ENCODE assay signal across 23 mouse cellular contexts in the genomic region with DNA sequence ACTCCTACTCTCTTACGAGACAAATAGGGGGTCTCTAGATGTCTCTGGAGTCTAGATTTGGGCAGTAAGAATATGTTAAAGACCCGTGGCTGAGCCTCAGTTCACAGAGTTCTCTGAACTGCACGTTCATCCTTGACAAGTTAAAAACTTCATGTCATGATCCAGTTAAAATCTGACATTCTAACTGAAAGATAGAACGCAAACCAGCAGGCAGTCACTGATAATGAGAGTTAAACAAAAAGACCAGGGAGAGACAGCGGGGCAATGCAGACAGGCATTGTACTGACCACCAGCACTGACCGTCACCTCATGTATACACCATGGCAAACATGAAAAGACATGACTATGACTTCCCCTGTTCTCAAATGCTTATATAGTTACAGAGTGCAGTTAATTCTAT. TPM values are rescaled to one million over a fixed set of nuclear protein-coding genes. Genes with fewer than 3 reads are reported as not detected.
A peak's percentile ranks its signal among the peaks of the same experiment; 100 is the strongest.
DNase-seq lines count a peak whose midpoint lies in the region; ATAC-seq and TF ChIP-seq lines count a peak whose summit lies in the region.
"Had no signal": no experiment of that assay in that cellular context is flagged by ENCODE, and none has a peak within 500 bp of the region (broad histone marks: within the 10 kb centered on the region; RNA-seq: fewer than 3 reads in every experiment).

No protein-coding gene starts in this region.

- DNase-seq in heart, embryonic 10.5 days (ENCODE audit: low spot score): no peak
- DNase-seq in heart, adult 9 months (ENCODE audit: low spot score in 2 of 2): no peak
- no peak for DNase-seq in kidney, postnatal 0 days (ENCODE audit: low spot score)
- no peak for DNase-seq in kidney, adult 9 months
- DNase-seq in liver, embryonic 13.5 days: no peak
- no peak for DNase-seq in right cerebral cortex, postnatal 4 days
- DNase-seq: adrenal gland, postnatal 25 days; cerebellum, adult 11-12 months; cerebellum, postnatal 10 days; gastrocnemius, postnatal 10 days; kidney, adult 2 months; kidney, postnatal 14 days; right cerebral cortex, postnatal 14 days; thymus, postnatal 14 days had no signal

- no peak for TF ChIP-seq CTCF in kidney, postnatal 0 days (IDR thresholded peaks at IDR 0.05; ENCODE audit: low read depth)

- WGBS in heart, embryonic 10.5 days: 36% methylated on average over 6 of the region's 6 CpGs
- 80% methylated on average over 6 of the region's 6 CpGs for WGBS in kidney, postnatal 0 days
- 37% methylated on average over 6 of the region's 6 CpGs for WGBS in liver, embryonic 13.5 days (ENCODE audit: insufficient replicate concordance)

- H3K36me3 ChIP-seq in heart, embryonic 10.5 days: peaks cover 23% of the 10 kb centered on the region
- no peaks in the 10 kb centered on the region for H3K36me3 ChIP-seq in kidney, postnatal 0 days (ENCODE audit: insufficient read depth, low read length)
- peaks cover 29% of the 10 kb centered on the region for H3K36me3 ChIP-seq in liver, embryonic 13.5 days
- H3K36me3 ChIP-seq: embryonic facial prominence, embryonic 10.5 days; forebrain, embryonic 15.5 days; limb, embryonic 10.5 days; midbrain, embryonic 12.5 days had no signal

- no peak for ATAC-seq in kidney, postnatal 0 days (replicated peaks; ENCODE audit: low FRiP score, low read depth)
- 0 out of 2 replicates have a peak, but pooled peaks have one; percentile 40 for ATAC-seq in liver, embryonic 13.5 days (ENCODE audit: low read depth)
- peak; percentile 26; the same call in 1 of the 2 replicates for ATAC-seq in megakaryocyte-erythroid progenitor cell, adult 5-6 weeks (replicated peaks; ENCODE audit: low FRiP score, low TSS enrichment, poor library complexity, severe bottlenecking)
- ATAC-seq in inflammation-experienced regulatory T-cells, adult 6 months: no peak
- ATAC-seq: CD4-positive, CD25-positive, alpha-beta regulatory T cell, adult 4 months; forebrain, embryonic 15.5 days; lung, postnatal 0 days had no signal

- H3K27me3 ChIP-seq in heart, embryonic 10.5 days (ENCODE audit: insufficient read depth, poor library complexity, severe bottlenecking): no peaks in the 10 kb centered on the region
- no peaks in the 10 kb centered on the region for H3K27me3 ChIP-seq in kidney, postnatal 0 days (ENCODE audit: insufficient read depth, low read length)
- H3K27me3 ChIP-seq in liver, embryonic 13.5 days: no peaks in the 10 kb centered on the region
- H3K27me3 ChIP-seq: forebrain, embryonic 15.5 days; midbrain, embryonic 12.5 days had no signal

- peak overlapping the region; percentile 97 for H3K27ac ChIP-seq in heart, embryonic 10.5 days
- H3K27ac ChIP-seq in kidney, postnatal 0 days: peak overlapping the region; percentile 19; the same call in 1 of the 2 replicates
- peak overlapping the region; percentile 16 for H3K27ac ChIP-seq in liver, embryonic 13.5 days
- H3K27ac ChIP-seq: embryonic facial prominence, embryonic 10.5 days; forebrain, embryonic 15.5 days; hindbrain, embryonic 14.5 days; limb, embryonic 10.5 days; midbrain, embryonic 12.5 days had no signal

- no peak overlapping the region for H3K4me2 ChIP-seq in kidney, postnatal 0 days (ENCODE audit: low read length)
- no peak overlapping the region for H3K4me2 ChIP-seq in liver, embryonic 13.5 days
- H3K4me2 ChIP-seq: forebrain, embryonic 15.5 days; hindbrain, embryonic 14.5 days; midbrain, embryonic 12.5 days had no signal

- H3K9ac ChIP-seq in kidney, postnatal 0 days (ENCODE audit: low read depth, low read length): no peak overlapping the region
- H3K9ac ChIP-seq in liver, embryonic 13.5 days: no peak overlapping the region
- H3K9ac ChIP-seq: forebrain, embryonic 15.5 days; hindbrain, embryonic 14.5 days; midbrain, embryonic 12.5 days had no signal

- peak overlapping the region; percentile 68 for H3K4me3 ChIP-seq in heart, embryonic 10.5 days
- no peak overlapping the region for H3K4me3 ChIP-seq in kidney, postnatal 0 days (replicated peaks; ENCODE audit: low read depth, low read length)
- no peak overlapping the region for H3K4me3 ChIP-seq in liver, embryonic 13.5 days (replicated peaks)
- H3K4me3 ChIP-seq: embryonic facial prominence, embryonic 10.5 days; forebrain, embryonic 15.5 days; limb, embryonic 10.5 days; midbrain, embryonic 12.5 days had no signal

- H3K9me3 ChIP-seq in heart, embryonic 10.5 days: no peaks in the 10 kb centered on the region
- H3K9me3 ChIP-seq in kidney, postnatal 0 days (replicated peaks; ENCODE audit: low read length): no peaks in the 10 kb centered on the region
- no peaks in the 10 kb centered on the region for H3K9me3 ChIP-seq in liver, embryonic 13.5 days (replicated peaks)
- H3K9me3 ChIP-seq: embryonic facial prominence, embryonic 10.5 days; forebrain, embryonic 15.5 days; limb, embryonic 10.5 days; midbrain, embryonic 12.5 days had no signal

- peaks cover 55% of the 10 kb centered on the region for H3K4me1 ChIP-seq in heart, embryonic 10.5 days
- H3K4me1 ChIP-seq in kidney, postnatal 0 days (replicated peaks; ENCODE audit: insufficient read depth, low read length): peaks cover 12% of the 10 kb centered on the region
- peaks cover 54% of the 10 kb centered on the region for H3K4me1 ChIP-seq in liver, embryonic 13.5 days (replicated peaks)
- H3K4me1 ChIP-seq: forebrain, embryonic 15.5 days had no signal

RNA-seq across cellular contexts. Expression of gene Mylk3, which starts 22.7 kb away (rescaled TPM):
- 131 and 248 TPM in 2 replicates for polyA plus RNA-seq in heart, embryonic 10.5 days (2016; fragmentation: Nextera tagmentation; extraction: Ambion mirVana)
- polyA plus RNA-seq in kidney, postnatal 0 days (2015; fragmentation: Nextera tagmentation; extraction: Ambion mirVana): 2.4 TPM in 2 replicates
- polyA plus RNA-seq in liver, embryonic 13.5 days (2015; fragmentation: Nextera tagmentation; extraction: Ambion mirVana): 44.7 and 45.8 TPM in 2 replicates
- total RNA-seq in megakaryocyte-erythroid progenitor cell, adult 5-6 weeks (2014; fragmentation: Nextera tagmentation): 39.2 and 40.3 TPM in 2 replicates
- 24.3 and 31.6 TPM in 2 replicates for total RNA-seq in megakaryocyte-erythroid progenitor cell, adult 5-6 weeks (2017)
- not detected for polyA plus RNA-seq in inflammation-experienced regulatory T-cells, adult 6 months (2017; shearing (Covaris generic))
- polyA plus RNA-seq: CD4-positive, CD25-positive, alpha-beta regulatory T cell, adult 4 months had no signal

Comparison
In these comparisons a context has a peak if more than half of its experiments do, and no peak if none do; other contexts are left out.
1. H3K27ac ChIP-seq: peak in every context shown above with its lines; median percentile 97 in heart, embryonic 10.5 days; 19 in kidney, postnatal 0 days; 16 in liver, embryonic 13.5 days.
2. ATAC-seq: peak in liver, embryonic 13.5 days (single experiment) and megakaryocyte-erythroid progenitor cell, adult 5-6 weeks (single experiment); none in kidney, postnatal 0 days (single experiment) and inflammation-experienced regulatory T-cells, adult 6 months (single experiment).
3. RNA of gene Mylk3, which starts 22.7 kb away (polyA plus RNA-seq): 131 to 248 TPM in heart, embryonic 10.5 days and 44.7 to 45.8 TPM in liver, embryonic 13.5 days; 2.4 TPM in kidney, postnatal 0 days and not detected in inflammation-experienced regulatory T-cells, adult 6 months; every median in the first group is over 10 times any median in the second.